Mouse (Mus musculus): ENCODE results near the gene Dmbx1.

Gene Dmbx1

DNA sequence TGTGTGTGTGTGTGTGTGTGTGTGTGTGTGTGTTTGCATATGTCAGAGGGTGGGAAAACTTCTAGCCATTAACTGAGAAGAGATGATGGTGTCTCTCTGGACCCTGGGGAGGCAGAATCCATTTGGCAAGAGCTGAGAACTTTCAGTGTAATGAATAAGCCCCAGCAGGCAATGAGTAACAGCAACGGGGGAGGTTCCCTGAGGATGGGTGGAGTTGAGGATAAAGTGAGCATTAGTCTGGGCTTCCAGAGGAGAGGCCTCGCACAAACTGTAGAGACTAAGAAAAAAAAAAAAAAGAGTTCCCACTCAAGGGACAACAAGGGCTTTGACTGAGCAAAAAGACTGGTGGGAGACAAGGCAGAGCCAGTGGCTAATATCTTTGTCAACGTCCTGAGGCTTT, 45.4 kb downstream of the Dmbx1 start:
- ATAC-seq (ENCODE audit: insufficient number of reproducible peaks, low FRiP score, low TSS enrichment): no peak

DNA sequence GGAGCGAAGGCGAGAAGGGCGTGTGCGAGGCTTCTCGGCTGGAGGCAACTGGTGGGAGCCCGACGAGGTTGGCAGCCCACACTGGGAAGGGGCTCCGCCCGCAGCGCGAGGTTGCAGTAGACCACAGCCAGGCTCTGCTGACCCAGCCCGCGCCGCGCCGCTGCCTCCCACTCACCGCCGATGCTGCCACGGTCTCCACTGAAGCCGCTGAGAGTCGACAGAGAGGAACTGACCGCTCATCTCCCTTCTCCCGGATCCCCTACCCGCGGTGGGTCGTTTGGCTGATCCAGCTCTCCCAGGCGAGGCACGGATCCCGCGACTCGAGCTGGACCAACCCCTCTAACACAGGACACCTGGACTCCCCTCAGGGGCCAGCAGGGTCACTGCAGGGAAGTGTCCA, 49.2 kb downstream of the Dmbx1 start, which contains the start of gene 6430628N08Rik:
TSS of gene 6430628N08Rik (plus strand) at position 113 of the 400 bp plus-strand sequence.
- ATAC-seq (ENCODE audit: insufficient number of reproducible peaks, low FRiP score, low TSS enrichment): no peak

DNA sequence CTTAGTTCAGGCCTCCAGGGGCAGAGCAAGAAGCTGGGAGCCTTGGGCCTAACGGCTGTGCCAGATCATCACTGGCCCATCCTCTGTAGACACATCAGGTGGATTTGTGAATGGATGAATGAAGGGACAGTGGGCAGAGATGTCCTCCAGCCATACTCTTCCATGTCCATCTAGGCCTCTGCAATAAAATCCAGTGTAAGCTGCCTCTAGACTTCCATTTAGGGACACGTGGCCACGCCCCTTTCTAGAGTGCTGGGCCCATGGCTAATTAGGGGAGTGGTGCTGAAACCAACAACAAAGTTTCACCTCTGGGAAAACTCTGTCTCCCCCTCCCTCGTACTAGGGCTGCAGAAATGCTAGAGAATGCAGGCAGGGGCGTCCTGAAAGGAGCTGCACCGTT, 49.7 kb downstream of the Dmbx1 start:
- no peak for ATAC-seq (ENCODE audit: insufficient number of reproducible peaks, low FRiP score, low TSS enrichment)

DNA sequence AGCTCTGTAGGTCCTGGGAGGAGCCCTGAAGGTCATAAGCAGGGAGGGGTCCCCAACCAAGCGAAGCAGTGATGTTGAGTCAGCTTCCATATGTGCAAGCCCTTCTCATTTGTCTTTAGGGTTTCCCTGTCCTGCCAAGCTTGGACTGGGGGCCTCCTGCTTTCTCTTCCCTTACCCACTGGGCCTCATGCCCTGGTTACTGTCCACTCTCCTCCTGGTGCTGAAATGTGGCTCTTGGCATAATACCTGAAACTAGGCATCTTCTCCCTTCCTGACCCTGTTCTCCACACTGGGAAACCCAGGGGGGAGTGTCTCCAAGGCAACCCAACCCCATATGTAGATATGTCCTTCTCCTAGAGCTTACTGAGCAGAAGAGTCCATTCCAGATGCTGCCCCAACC, 52.9 kb downstream of the Dmbx1 start:
- ATAC-seq (ENCODE audit: insufficient number of reproducible peaks, low FRiP score, low TSS enrichment): no peak

DNA sequence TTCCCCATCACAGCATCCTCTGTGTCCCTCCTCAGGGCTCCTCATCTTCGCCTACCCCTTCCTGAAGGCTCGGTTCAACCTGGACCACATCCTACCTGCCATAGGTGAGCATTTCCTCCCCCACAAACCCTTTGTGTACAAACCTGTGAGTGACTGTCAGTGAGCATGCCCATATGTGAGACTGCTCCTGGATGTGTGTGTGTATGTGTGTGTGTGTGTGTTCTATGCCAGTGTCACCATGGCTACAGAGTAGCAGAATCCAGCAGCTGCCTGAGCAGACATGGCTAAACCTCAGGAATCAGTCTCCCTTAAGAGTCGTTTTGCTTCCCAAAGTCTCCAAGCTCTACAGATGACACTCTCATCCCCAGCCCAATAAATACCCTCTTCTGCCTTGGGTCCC, 53.9 kb downstream of the Dmbx1 start:
- ATAC-seq (ENCODE audit: insufficient number of reproducible peaks, low FRiP score, low TSS enrichment): no peak

DNA sequence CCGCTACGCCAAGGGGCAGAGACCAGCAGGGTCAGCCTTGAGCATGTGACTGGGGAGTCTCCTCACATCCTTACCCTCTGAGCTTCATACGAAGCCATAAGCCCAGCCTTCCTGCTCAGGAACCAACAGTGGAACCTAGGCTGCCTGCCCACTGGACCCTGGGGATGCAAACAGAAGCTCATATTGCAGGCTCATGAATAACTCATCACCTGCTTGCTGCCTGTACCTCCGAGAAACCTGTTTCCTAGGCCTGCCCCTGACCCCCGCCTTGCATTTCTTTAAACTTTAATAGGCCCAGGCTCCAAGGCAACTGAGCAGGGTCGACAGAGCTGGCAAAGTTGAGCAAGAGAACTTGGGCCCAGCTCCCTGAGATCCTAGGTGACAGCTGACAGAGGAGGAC, 55.7 kb downstream of the Dmbx1 start, which contains the start of gene Kncn:
TSS of gene Kncn (plus strand) at position 379 of the 400 bp plus-strand sequence.
- no peak for ATAC-seq (ENCODE audit: insufficient number of reproducible peaks, low FRiP score, low TSS enrichment)

DNA sequence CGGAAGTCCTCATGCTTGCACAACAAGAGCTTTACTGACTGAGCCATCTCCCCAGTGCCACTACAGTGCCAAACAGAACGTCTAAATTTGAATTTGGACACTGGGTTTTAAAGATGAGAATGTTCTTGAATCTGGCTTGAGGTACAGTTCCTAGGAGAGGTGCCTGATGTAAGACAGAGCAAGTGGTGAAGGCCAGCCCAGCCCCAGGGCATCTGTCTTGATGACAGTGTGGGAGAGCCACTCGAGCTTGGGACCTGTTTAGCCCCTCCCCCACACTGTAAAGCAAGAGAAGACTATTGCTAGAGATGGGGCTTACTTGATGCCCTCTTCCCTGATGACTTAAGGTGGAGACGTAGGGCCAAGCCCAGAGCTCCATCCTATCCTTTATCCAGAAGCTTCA, 57.5 kb downstream of the Dmbx1 start:
- ATAC-seq (ENCODE audit: insufficient number of reproducible peaks, low FRiP score, low TSS enrichment): no peak

DNA sequence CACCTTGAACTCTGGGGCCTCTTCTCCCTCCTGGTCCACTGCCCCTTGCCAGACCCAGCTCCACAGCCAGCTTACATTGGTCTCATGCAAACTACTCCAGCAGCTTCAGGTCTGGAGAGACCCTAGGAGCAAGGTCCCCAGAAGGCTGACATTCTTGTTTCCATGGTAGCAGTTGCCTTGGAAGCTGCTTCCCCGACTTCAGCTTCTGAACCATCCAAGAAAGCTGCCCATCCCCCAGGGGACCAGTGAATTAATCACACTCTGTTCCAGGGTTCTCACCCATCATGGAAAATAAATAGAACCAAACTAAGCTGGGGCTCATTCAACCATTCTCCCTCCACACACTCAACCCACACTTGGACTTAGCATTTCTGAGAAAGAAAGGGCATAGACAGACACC, 58.5 kb downstream of the Dmbx1 start:
- no peak for ATAC-seq (ENCODE audit: insufficient number of reproducible peaks, low FRiP score, low TSS enrichment)

DNA sequence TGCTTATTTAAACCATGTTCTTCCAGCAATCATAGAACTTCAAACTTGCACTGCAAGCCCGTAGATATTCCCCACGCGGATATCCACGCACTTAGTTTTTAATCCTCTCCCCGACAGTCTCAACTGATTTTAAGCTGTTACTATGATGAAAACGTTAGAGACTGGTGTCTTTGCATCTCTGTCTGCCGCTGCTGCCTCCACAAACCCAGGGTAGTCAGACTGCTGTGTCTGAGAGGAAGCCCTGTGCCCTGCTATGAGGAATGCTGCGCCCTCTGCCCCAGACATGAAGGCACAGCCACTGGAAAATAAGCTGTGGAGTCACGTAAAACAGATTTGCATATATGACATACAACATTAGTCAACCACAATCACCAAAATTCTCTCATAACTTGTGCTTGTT, 60.9 kb downstream of the Dmbx1 start:
- no peak for ATAC-seq (ENCODE audit: insufficient number of reproducible peaks, low FRiP score, low TSS enrichment)

DNA sequence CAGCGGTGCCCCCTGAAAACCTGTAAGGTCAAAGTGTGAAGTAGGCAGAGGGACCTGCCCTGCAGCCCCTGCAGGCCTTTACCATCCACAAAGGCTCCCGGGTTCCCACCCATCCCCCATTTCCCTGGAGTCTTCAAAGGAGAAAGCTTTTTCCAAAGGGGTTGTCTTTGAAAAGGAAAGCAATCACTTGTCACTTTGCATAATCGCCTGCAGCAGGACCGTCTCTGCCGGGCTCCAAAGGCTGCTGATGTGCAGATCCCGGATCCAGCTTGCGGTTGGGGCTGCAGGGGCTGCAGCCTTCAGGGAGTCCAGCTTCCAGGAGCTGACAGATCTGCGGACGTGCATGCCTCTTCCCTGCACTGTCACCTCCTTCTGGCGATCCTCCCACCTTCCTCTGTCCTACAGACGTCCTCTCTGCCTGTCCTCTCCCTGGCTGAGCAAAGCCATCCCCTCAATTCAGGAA, 61.5 kb downstream of the Dmbx1 start:
- ATAC-seq (ENCODE audit: insufficient number of reproducible peaks, low FRiP score, low TSS enrichment): no peak

DNA sequence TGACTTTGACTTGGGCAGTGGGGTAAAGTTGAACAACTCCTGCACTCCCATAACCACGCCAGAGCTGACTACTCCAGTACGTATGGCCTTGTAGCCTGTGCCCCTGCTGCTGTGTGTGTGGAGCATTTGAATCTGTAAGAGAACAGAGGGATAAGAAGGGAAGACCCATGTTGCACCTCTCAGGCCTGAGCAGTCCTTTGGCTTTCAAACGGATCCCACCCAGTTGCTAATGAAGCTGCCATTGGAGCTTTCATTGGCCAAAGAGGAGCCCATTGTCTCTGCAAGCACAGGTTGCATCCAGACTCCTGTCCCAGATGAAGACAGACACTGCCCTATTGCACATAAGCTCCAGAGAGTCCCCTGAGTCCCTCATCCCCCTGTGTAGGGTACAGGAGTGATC, 66.5 kb downstream of the Dmbx1 start:
- ATAC-seq (ENCODE audit: insufficient number of reproducible peaks, low FRiP score, low TSS enrichment): no peak

DNA sequence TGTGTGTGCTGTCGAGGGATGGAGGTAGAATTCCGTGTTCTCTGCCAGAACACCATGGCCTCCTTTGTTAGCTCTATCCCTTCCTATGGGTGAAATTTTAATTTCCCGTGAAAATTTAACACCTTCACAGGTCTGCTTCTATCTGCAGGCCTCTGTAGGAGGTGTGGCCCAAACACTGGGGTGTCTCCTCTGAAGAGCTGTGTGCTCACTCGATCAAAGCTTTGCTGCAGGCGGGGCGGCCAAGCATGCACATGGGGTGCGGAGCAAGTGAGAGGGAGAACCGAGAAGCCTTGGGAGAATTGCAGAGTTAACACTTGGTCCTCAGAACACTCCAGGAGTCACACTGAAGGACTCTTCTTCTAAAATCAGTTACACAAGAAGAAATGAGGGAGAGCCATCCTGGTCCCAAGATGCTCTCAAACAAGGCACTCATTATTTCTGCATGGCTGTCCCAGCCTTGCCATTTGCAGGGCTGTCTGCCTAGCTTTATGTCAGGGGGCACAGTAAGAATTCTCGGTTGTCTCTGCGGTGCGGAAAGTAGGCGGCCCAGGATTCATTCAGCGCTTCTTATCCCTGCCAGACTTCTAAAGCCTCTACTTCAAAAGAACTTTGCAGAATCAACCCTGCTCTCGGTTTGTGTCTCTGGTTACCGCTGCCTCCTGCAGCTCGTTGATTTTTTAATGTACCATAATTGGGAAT, 70.1 kb downstream of the Dmbx1 start:
- no peak for ATAC-seq (ENCODE audit: insufficient number of reproducible peaks, low FRiP score, low TSS enrichment)
